17 mouse cellular contexts compared by ENCODE assay signal in genomic region chr10:61447581-61448353, GRCm38 (mm10). TPM values are rescaled to one million over a fixed set of nuclear protein-coding genes. Genes with fewer than 3 reads are reported as not detected.
A peak's percentile ranks its signal among the peaks of the same experiment; 100 is the strongest.
DNase-seq lines count a peak whose midpoint lies in the region; ATAC-seq lines count a peak whose summit lies in the region.
"Had no signal": no experiment of that assay in that cellular context is flagged by ENCODE, and none has a peak within 500 bp of the region (broad histone marks: within the 10 kb centered on the region; RNA-seq: fewer than 3 reads in every experiment).

No protein-coding gene starts in this region.

- H3K27ac ChIP-seq in liver, embryonic 11.5 days (ENCODE audit: low read depth, low read length), result no peak overlapping the region
- H3K27ac ChIP-seq in brown adipose tissue, adult 24 weeks (replicated peaks; ENCODE audit: low read depth, low read length), result peak overlapping the region; percentile 62
- H3K27ac ChIP-seq in neural tube, embryonic 15.5 days (replicated peaks), result peak overlapping the region; percentile 34; the same call in 1 of the 2 replicates
- H3K27ac ChIP-seq: embryonic facial prominence, embryonic 15.5 days; intestine, embryonic 15.5 days had no signal

- H3K36me3 ChIP-seq in liver, embryonic 11.5 days (ENCODE audit: control insufficient read depth, insufficient read depth, low read length), result peaks cover 17% of the 10 kb centered on the region
- no peaks in the 10 kb centered on the region for H3K36me3 ChIP-seq in neural tube, embryonic 15.5 days
- H3K36me3 ChIP-seq: intestine, embryonic 15.5 days had no signal

- H3K4me3 ChIP-seq in liver, embryonic 11.5 days (ENCODE audit: low read depth, low read length), result no peak overlapping the region
- H3K4me3 ChIP-seq in brown adipose tissue, adult 24 weeks (ENCODE audit: insufficient read depth, low read depth, low read length), result no peak overlapping the region
- no peak overlapping the region for H3K4me3 ChIP-seq in neural tube, embryonic 15.5 days (replicated peaks)
- H3K4me3 ChIP-seq: embryonic facial prominence, embryonic 15.5 days; intestine, embryonic 15.5 days had no signal

- H3K9ac ChIP-seq in liver, embryonic 11.5 days (ENCODE audit: low read depth, low read length), result 0 out of 2 replicates have a peak overlapping the region, but pooled peaks have one; percentile 20
- 0 out of 2 replicates have a peak overlapping the region, but pooled peaks have one; percentile 5 for H3K9ac ChIP-seq in neural tube, embryonic 15.5 days (replicated peaks)
- H3K9ac ChIP-seq: embryonic facial prominence, embryonic 15.5 days; intestine, embryonic 15.5 days had no signal

- H3K4me2 ChIP-seq in liver, embryonic 11.5 days, result 0 out of 2 replicates have a peak overlapping the region, but pooled peaks have one; percentile 18
- peak overlapping the region; percentile 11; the same call in 1 of the 2 replicates for H3K4me2 ChIP-seq in neural tube, embryonic 15.5 days
- H3K4me2 ChIP-seq: embryonic facial prominence, embryonic 15.5 days; intestine, embryonic 15.5 days had no signal

- intact Hi-C loops in heart, postnatal 25 days (cut with DNase I), result no loop called here

- no peak for ATAC-seq in liver, embryonic 11.5 days (replicated peaks; ENCODE audit: low FRiP score)
- ATAC-seq in neural tube, embryonic 15.5 days (ENCODE audit: low FRiP score), result no peak
- ATAC-seq: intestine, embryonic 15.5 days had no signal

- WGBS in liver, embryonic 11.5 days, result 84% methylated on average over 10 of the region's 10 CpGs
- WGBS in neural tube, embryonic 15.5 days, result 74% methylated on average over 10 of the region's 10 CpGs

- peaks cover 42% of the 10 kb centered on the region for H3K4me1 ChIP-seq in liver, embryonic 11.5 days (replicated peaks; ENCODE audit: control insufficient read depth, insufficient read depth, low read length)
- H3K4me1 ChIP-seq in brown adipose tissue, adult 24 weeks (ENCODE audit: control insufficient read depth, insufficient read depth, insufficient read length, low read length), result peaks cover 51% of the 10 kb centered on the region
- peaks cover 86% of the 10 kb centered on the region for H3K4me1 ChIP-seq in neural tube, embryonic 15.5 days

- peak; percentile 55 for DNase-seq in heart, adult 8-10 months (ENCODE audit: low spot score)
- no peak for DNase-seq in heart, postnatal 25 days (ENCODE audit: low spot score)
- no peak for DNase-seq in liver, embryonic 11.5 days (ENCODE audit: low spot score)
- DNase-seq in liver, result no peak
- DNase-seq in thymus, postnatal 0 days (ENCODE audit: low spot score), result no peak
- DNase-seq: adrenal gland, postnatal 36 days; cerebellum, adult 11 months; gastrocnemius, postnatal 36 days; right cerebral cortex, postnatal 25 days; thymus, postnatal 4 days had no signal

- no peaks in the 10 kb centered on the region for H3K9me3 ChIP-seq in liver, embryonic 11.5 days (ENCODE audit: control insufficient read depth, low read length)
- no peaks in the 10 kb centered on the region for H3K9me3 ChIP-seq in neural tube, embryonic 15.5 days (replicated peaks)
- H3K9me3 ChIP-seq: embryonic facial prominence, embryonic 15.5 days; intestine, embryonic 15.5 days had no signal

- no peaks in the 10 kb centered on the region for H3K27me3 ChIP-seq in liver, embryonic 11.5 days (replicated peaks; ENCODE audit: control insufficient read depth, insufficient read depth, low read length)
- no peaks in the 10 kb centered on the region for H3K27me3 ChIP-seq in neural tube, embryonic 15.5 days (replicated peaks)
- H3K27me3 ChIP-seq: embryonic facial prominence, embryonic 15.5 days; intestine, embryonic 15.5 days had no signal

RNA-seq across cellular contexts. Expression of gene Eif4ebp2, which starts 4.7 kb away (rescaled TPM):
- 10 to 100 TPM; 59.5 to 77.7 (median 70.8) TPM for total RNA-seq in heart, adult 8-10 months (2022)
- total RNA-seq in heart, postnatal 25 days (2021), result 10 to 100 TPM; 71.4 to 75.2 TPM
- 27.1 and 33.3 TPM in 2 replicates for polyA plus RNA-seq in liver, embryonic 11.5 days (2014; fragmentation: Nextera tagmentation; extraction: Ambion mirVana)
- polyA plus RNA-seq in brown adipose tissue, adult 24 weeks (2012; ENCODE audit: insufficient read depth, insufficient read length, missing spikeins), result 81.2 and 120 TPM in 2 replicates
- 44.1 and 57.0 TPM in 2 replicates for polyA plus RNA-seq in neural tube, embryonic 15.5 days (2015; fragmentation: Nextera tagmentation; extraction: Ambion mirVana)
- 83.7 and 91.5 TPM in 2 replicates for polyA plus RNA-seq in thymus, postnatal 0 days (2015; fragmentation: Nextera tagmentation; extraction: Ambion mirVana)

RNA-seq across cellular contexts. Expression of gene Lrrc20, which starts 27.8 kb away (rescaled TPM):
- 10 to 100 TPM; 32.7 to 43.3 (median 40.3) TPM for total RNA-seq in heart, adult 8-10 months (2022)
- total RNA-seq in heart, postnatal 25 days (2021), result 10 to 100 TPM; 30.1 to 31.3 TPM
- 12.0 and 14.1 TPM in 2 replicates for polyA plus RNA-seq in liver, embryonic 11.5 days (2014; fragmentation: Nextera tagmentation; extraction: Ambion mirVana)
- polyA plus RNA-seq in brown adipose tissue, adult 24 weeks (2012; ENCODE audit: insufficient read depth, insufficient read length, missing spikeins), result 9.1 and 11.6 TPM in 2 replicates
- polyA plus RNA-seq in neural tube, embryonic 15.5 days (2015; fragmentation: Nextera tagmentation; extraction: Ambion mirVana), result 12.1 and 14.5 TPM in 2 replicates
- polyA plus RNA-seq in thymus, postnatal 0 days (2015; fragmentation: Nextera tagmentation; extraction: Ambion mirVana), result 3.5 and 4.5 TPM in 2 replicates

RNA-seq across cellular contexts. Expression of gene Nodal, which starts 30.0 kb away (rescaled TPM):
- under 1 TPM in 1 of 4 experiments, not detected in 3; 0.11 TPM for total RNA-seq in heart, adult 8-10 months (2022)
- under 1 TPM in 1 of 2 experiments, not detected in 1; 0.10 TPM for total RNA-seq in heart, postnatal 25 days (2021)
- 0.84 and 0.86 TPM in 2 replicates for polyA plus RNA-seq in liver, embryonic 11.5 days (2014; fragmentation: Nextera tagmentation; extraction: Ambion mirVana)
- not detected in 2 replicates for polyA plus RNA-seq in brown adipose tissue, adult 24 weeks (2012; ENCODE audit: insufficient read depth, insufficient read length, missing spikeins)
- polyA plus RNA-seq in neural tube, embryonic 15.5 days (2015; fragmentation: Nextera tagmentation; extraction: Ambion mirVana), result 0.14 and 0.23 TPM in 2 replicates
- 0.08 TPM in 2 replicates for polyA plus RNA-seq in thymus, postnatal 0 days (2015; fragmentation: Nextera tagmentation; extraction: Ambion mirVana)
- total RNA-seq: adrenal gland, postnatal 36 days; common myeloid progenitor, adult 5-6 weeks; megakaryocyte progenitor cell, adult 5-6 weeks had no signal
- polyA plus RNA-seq: stomach, embryonic 14.5 days had no signal
